Mouse (Mus musculus) ZHBTc4 (cell line): ENCODE measurements around the gene Crygn.
"Not testable (repeated sequence)": the region's sequence is repeated elsewhere in the genome, so short reads cannot be mapped to it uniquely, and the experiment has no call there.

Experiments used
- DNase-seq: peaks from one replicate; pipeline ENCODE4 v3.0.0-alpha.2; 2011; ENCODE audit warnings: low read depth, low spot score

Gene Crygn

GRCm38 (mm10) chr5:24757816-24758215, at the start of gene Crygn:
TSS of gene Crygn (minus strand) at chr5:24758008.
- DNase-seq: peak; percentile 52

DNA sequence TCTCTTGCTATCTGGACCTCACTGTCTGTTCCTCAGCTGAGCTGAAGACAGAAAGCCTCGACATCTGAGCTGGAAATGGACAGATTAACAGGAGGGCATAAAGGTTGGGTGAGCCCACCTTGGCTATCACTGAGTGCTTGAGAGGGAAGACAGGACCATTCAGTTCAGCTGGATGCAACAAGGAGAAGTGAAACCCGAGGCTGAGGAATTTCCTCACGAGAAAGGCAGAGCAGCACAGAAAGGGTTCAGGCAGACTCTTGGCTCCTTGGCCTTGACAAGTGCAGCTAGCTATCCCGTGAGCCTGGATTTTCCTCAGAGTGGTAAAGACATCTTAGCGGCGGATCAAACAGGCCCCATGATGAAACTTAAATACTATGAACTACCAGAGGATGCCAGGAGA, 47.4 kb upstream of the Crygn start:
- DNase-seq: no peak

GRCm38 (mm10) chr5:24804661-24805060, 46.9 kb upstream of the Crygn start:
- no peak for DNase-seq

GRCm38 (mm10) chr5:24801841-24802624, 44.2 kb upstream of the Crygn start:
- no peak for DNase-seq

GRCm38 (mm10) chr5:24800416-24800815, 42.6 kb upstream of the Crygn start:
- peak; percentile 33 for DNase-seq

- DNase-seq: no peak
These were observed 40.8 kb upstream of the Crygn start for GRCm38 (mm10) chr5:24798639-24799038.

DNA sequence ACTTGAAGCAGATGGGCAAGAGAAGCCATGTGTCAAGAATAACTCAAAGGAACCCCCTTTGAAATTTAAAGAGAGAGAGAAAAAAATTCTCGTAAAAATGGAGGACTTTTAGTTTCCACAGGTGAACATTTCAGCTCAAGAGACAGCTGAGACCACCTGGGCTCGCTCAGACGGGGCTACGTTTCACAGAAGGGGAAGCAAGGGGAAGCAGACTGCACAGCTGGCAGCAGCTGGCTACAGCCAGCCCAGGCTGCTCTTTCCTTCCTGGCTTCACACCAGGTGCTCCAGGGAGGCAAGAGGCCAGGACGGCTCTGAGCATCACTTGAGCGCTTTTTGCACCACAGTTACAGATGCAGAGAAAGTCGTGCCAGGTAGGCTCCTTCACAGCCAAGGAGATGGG, 40.0 kb upstream of the Crygn start:
- no peak for DNase-seq

GRCm38 (mm10) chr5:24792961-24793360, 35.2 kb upstream of the Crygn start:
- no peak for DNase-seq

- no peak for DNase-seq
These were observed 25.1 kb upstream of the Crygn start for GRCm38 (mm10) chr5:24782957-24783356.

DNA sequence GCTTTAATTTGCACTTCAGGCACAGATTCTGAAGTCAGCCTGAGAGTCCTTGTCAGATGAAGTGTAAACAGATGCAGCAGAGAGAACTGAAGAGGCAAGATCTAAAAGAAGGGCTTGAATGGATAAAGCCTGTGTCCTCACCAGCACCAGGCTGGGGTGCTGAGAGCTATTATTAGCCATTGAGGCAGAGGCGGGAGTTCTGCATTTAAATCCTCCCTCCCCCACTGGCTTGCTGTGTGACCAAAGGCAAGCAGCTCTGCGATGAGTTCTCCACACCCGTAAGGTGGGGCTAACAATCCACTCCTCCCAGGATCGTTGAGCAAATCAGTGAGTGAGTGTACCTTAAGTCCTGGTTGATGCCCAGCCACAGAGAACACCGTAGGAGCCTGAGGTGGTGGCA, 23.2 kb upstream of the Crygn start:
- DNase-seq: peak; percentile 64

DNA sequence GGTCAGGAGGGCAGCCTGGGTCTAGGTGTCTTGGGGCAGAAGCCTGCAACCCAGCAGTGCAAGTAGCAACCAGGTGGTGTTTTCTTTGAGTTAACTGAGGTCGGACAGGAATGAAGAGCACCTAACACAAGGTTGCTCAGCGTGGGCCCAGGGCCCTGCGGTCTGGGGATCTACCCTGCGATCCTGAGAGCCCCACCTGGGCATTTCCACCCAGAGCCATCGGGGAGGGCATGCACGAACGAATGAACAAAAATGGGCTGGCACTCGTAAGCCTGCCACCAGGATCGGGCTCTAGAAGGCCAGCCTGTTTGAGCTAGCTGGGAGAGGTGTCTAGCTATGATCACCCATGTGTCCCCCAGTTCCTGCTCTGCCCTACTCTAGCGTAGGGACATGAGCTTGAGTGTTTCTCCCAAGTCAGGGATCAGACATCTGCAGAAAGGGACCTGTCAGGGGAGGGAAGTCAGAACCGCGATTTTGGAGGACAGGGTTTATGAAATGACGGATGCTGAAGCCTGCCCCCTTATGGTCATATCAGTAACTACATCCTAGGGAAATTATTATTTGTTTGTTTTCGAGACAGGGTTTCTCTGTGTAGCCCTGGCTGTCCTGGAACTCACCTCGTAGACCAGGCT, 22.2 kb upstream of the Crygn start:
- DNase-seq: peak; percentile 54

DNA sequence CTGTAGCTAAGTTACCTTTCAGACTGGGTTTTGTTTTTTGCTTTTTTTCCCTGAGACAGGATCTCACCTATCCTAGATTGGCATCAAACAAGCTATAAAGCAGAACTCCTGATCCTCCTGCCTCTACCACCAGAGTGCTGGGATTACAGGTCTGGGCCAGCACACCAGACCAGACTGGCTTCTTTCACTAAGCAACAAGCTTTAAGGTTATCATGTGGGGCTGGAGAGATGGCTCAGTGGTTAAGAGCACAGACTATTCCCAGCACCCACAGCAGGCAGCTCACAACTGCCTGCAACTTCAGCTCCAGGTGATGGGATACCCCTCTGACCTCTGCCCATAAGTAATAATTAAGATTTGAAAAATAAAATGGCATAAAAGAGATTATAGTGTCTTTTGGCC, 21.5 kb upstream of the Crygn start:
- no peak for DNase-seq

DNA sequence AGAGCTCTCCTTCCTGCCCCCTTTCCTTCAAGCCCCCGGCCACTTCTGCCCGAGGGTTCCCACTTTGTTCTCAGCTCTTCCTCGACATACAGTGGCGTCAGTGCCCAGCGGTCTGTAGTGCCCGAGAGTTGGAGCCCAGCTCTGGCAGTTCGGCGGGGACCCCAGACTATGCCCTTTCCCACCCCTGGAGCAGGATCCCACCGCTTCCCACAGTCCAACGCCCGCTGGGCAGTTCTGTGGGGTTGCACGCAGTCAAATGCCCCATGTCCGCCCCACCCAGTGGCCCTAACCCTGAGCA, 21.0 kb upstream of the Crygn start:
- DNase-seq: no peak

DNA sequence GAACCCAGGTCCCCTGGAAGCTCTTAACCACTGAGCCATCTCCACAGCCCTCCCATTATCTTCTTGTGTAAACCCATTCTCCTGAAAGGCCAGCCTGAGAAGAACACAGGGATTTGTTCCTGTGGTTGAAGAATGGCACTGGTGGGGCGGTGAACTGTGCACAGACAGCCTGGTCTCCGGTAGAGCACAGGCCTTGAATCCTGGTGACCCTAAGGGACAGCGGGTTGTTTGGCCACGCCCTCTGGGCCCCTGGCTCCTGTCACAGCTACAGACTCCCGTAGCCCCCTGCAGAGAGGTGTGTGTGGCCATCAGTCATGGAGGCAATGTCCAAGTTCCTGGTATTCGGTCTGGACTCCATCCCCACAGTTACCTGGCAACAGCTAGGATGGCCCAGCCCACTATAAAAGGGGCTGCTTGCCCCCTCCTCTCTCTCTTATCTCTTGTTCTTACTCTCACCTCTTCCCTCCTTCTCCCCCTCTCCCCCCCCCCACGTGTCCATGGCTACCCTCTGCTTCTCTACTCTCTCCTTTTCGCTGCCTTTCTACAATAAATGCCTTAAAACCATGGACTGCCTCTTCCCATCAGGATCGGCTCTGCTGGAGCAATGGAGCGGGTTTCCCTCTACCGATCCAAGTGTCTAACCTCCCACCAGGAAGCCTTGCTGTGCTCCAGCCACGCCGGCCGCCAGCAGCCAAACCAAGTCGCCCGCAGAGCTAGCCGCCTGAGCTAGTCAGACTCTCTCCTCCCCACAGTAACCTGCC, 20.5 kb upstream of the Crygn start:
- peak; percentile 51 for DNase-seq

- DNase-seq: no peak
These were observed 18.9 kb upstream of the Crygn start for GRCm38 (mm10) chr5:24776681-24777080.

DNA sequence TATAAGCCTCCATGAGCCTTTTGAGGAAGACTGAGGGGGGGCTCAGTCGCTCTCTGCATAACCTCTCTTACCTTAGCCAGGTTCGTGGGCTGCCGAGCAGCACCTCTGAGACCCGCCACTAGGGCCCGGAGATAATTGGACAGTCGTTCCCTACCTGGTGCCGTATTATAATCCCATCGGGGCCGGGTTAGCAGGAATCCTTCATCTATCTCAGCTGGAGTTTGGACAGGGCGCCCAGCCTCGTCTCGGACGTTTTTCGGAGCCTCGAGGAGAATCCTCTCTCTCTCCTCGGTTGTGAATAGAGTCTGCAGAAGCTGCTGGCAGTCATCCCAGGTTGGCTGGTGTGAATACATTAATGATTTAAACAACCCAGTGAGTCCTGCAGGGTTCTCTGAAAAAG, 16.7 kb upstream of the Crygn start:
- not testable (repeated sequence) for DNase-seq

GRCm38 (mm10) chr5:24756931-24757330, 877 bp downstream of the Crygn start:
- no peak for DNase-seq

DNA sequence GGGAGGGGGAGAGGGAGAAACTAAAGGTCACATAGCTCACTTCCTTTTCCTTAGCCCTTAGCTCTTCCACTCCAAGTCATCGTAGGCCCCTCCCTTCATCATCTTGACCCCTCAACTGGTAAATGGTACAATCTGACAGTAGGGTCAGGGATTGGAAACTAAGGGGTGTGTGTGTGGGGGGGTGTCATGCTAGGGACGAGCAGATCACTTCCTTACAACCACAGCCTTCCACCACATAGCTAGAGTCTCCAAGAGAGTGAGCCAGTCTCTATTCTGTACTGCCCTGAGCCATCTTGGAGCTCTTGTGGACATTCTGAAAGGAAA, 5.7 kb downstream of the Crygn start:
- no peak for DNase-seq

GRCm38 (mm10) chr5:24751305-24752174, 6.3 kb downstream of the Crygn start:
- peak; percentile 97 for DNase-seq

DNA sequence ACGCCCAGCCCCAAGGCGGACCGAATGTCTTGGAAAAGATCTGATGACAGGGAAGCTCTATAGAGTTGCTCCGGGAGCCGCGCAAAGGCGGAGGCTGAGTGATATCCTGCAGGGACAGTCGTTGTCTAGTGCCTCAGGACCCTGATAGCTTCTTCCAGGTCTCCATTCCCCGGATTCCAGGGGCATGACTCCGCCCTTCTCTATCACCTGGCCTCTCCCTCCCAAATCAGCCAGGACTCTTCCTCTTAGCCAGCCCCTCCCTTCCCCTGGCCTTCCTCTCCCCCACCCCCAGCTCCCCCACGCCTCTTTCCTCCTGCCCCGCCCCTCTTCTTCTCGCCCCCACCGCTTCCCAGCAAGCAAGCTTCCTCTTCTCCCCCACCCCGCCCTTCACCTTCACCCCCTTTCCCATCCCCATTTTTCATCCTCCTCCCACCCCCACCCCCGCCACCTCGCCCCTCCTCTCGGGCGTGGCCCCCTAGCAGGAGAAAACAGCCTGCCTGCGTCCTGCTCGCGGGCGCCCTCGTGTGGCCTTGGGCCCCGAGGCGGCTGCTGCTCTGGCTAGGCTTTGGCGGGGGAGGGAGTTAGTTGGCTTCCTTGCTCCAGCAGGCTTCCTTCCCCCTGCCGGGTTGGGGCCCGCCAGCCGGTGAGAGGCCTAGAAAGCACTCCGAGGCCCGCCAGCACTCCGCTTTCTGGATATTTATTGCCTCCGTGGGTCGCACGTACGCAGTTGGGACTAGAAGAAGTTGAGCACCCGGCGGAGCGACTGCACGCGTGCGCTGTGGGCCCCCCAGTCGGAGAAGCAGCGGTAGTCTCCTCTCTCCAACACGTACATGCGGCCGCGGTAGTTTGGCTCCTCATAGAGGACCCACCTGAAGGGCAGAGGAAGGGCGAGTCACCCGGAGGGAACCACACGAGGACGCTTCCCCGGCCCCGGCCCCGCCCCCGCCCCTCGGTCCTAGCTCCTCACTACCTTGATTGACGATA, 7.2 kb downstream of the Crygn start:
- peak; percentile 96 for DNase-seq

GRCm38 (mm10) chr5:24749731-24750130, 8.1 kb downstream of the Crygn start:
- DNase-seq: peak; percentile 23
